Mouse (Mus musculus) neutrophil, adult 5-6 weeks (primary cell): ENCODE measurements at regions not wholly inside any gene's neighbourhood (a gene's known extent, or its start where the extent isn't known, plus 50 kb on each side); places are given as distances from the start of the nearest gene placed in this dataset.
A peak's percentile ranks its signal among the peaks of the same experiment; 100 is the strongest.
"Not testable (repeated sequence)": the region's sequence is repeated elsewhere in the genome, so short reads cannot be mapped to it uniquely, and the experiment has no call there.

ENCODE experiments used
- ATAC-seq: fragments of 151-379, 151-347 bp; 2 replicates; pipeline ENCODE4 v1.8.0; 2017; ENCODE audit warnings: mild to moderate bottlenecking, moderate TSS enrichment; ENCODE audit not compliant: insufficient number of reproducible peaks, poor library complexity, low FRiP score, severe bottlenecking; ENCODE audit errors: extremely low read depth

DNA sequence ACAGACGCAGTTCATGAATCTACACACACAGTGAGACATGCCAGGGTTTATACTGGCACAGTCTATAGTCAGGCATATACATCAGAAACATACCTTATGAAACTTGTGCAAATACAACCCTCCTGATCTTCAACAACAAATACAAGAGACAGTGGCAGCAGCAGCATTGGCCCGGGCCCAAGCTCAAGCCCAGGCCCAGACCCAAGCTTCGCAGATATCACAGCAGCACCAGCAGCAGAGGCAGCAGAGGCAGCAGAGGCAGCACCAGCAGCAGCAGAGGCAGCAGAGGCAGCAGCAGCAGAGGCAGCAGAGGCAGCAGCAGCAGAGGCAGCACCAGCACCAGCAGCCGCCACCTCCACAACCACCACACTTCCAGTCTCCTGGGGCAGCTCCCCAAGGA is 80.0 kb downstream of the Samd9l start:
- ATAC-seq: no peak

GRCm38 (mm10) chr6:3307598-3308220 is 91.7 kb downstream of the Samd9l start:
- not testable (repeated sequence) for ATAC-seq

DNA sequence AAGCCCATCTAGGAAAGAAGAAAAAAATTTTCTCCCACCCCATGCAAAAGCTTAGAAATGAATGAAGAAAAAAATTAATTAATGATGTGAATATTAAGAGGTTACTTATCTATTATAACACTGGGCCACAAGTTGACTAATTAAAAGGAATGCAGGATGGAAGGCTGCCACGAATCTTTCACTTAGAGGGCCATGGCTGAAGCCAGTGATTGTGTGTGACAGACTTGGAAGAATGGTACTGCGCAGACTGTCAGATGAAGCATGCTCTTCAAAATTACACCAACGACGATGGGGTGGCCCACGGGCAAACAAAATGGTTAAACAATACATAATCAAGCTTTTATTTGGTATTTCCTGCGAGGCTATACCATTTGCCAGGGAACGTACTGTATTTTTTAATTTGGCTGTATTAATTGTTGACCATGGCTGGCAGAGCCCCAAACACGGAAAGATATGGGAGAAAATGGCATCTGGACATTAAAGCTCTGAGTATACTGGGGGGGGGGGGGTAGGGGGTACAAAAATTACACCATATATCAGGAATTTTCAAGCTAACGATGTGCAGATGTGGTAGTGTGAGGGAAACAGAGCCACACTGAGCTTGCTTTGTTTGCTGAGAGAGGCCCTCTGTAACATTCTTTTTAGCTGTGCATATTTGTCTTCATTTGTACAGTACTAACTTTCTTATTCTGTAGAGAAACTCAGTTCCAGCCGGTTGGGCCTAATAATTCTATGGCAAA is 94.3 kb downstream of the Samd9l start:
- not testable (repeated sequence) for ATAC-seq

DNA sequence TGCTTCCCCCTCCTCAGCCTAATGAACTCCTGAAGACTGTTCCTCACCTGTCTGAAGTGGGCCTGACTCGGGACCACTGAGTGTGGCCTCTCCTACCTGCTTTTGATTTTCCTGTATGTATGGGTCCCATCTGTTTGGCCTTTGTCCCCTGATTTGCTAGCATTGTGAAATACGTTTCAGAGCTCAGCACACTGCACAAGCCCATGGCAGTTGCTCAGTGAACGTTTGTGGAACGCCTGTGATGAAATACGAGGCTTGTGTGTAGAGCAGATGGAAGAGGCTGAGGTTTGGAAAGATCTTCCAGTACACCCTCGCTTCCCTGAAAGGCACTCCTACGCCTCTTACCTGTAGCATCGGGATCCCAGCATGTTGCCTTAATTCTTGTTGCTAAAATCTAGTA is 106.1 kb downstream of the Samd9l start:
- not testable (repeated sequence) for ATAC-seq

DNA sequence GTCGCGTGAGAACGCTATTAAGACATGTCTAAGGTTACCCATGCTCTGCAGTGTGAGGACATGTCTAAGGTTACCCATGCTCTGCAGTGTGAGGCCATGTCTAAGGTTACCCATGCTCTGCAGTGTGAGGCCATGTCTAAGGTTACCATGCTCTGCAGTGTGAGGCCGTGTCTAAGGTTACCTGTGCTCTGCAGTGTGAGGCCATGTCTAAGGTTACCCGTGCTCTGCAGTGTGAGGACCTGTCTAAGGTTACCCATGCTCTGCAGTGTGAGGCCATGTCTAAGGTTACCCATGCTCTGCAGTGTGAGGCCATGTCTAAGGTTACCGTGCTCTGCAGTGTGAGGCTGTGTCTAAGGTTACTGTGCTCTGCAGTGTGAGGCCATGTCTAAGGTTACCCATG is 107.4 kb downstream of the Samd9l start:
- ATAC-seq: not testable (repeated sequence)

GRCm38 (mm10) chr6:3268726-3269125 is 130.6 kb downstream of the Samd9l start:
- peak; percentile 55; the same call in 1 of the 2 replicates for ATAC-seq

GRCm38 (mm10) chr6:3265477-3265876 is 133.9 kb downstream of the Samd9l start:
- ATAC-seq: not testable (repeated sequence)
